ENCODE assay signal across 6 mouse cellular contexts in the genomic region with DNA sequence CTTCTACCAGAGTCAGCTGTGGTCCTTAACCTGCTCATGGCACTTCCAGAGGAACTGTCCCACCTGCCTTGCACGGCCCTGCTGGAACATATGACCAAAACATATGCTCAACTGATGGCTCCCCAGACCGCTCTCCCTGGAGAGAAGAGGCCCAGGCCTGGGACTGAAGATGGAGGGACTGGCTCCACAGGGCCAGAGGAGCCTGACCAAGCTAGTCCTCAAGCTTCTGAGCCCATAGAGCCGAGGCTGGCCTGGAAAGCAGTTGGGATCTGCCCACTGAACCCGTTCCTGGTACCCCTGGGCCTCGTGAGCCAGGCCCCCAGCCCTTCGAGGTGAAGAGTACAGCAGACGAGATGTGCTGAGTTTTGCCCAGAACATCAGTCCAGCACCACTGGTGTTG. TPM values are rescaled to one million over a fixed set of nuclear protein-coding genes. Genes with fewer than 3 reads are reported as not detected.
"Had no signal": no experiment of that assay in that cellular context is flagged by ENCODE, and none has a peak within 500 bp of the region (broad histone marks: within the 10 kb centered on the region; RNA-seq: fewer than 3 reads in every experiment).

No protein-coding gene starts in this region.

RNA-seq across cellular contexts. Expression of a gene that starts 16.8 kb away (rescaled TPM):
- total RNA-seq: heart, postnatal 25 days; hematopoietic stem cell, adult 5-6 weeks; hindbrain, postnatal 0 days; left cerebral cortex, adult 18-20 months had no signal
- polyA plus RNA-seq: heart, embryonic 10.5 days; heart, embryonic 12.5 days had no signal
